Mouse (Mus musculus) CH12.LX (cell line): Measurements from ENCODE around the gene Gm20388. TPM values are rescaled to one million over a fixed set of nuclear protein-coding genes. Genes with fewer than 3 reads are reported as not detected.

Experiments
- DNase-seq: peaks from one replicate; pipeline ENCODE4 v3.0.0-alpha.2; 2013; ENCODE audit errors: extremely low read depth
- H3K27ac ChIP-seq: 2 replicates; pipeline ENCODE4 v1.5.1; 2012; ENCODE audit warnings: low read depth, mild to moderate bottlenecking, control low read depth, moderate library complexity; ENCODE audit not compliant: insufficient read depth
- H3K27me3 ChIP-seq: replicated peaks from 2 replicates; pipeline ENCODE3; 2012; ENCODE audit warnings: inconsistent platforms
- H3K36me3 ChIP-seq, 2 experiments: replicated peaks in 1 of 2; 2 replicates each; pipeline versions ENCODE3 to v1.6.1; 2012; ENCODE audit warnings: inconsistent platforms in 1 of 2, low read length in 1 of 2, mild to moderate bottlenecking in 1 of 2, mixed read lengths in 1 of 2, moderate library complexity in 1 of 2; ENCODE audit not compliant: control insufficient read depth in 1 of 2, insufficient read depth in 1 of 2
- H3K4me1 ChIP-seq, 2 experiments: 2 replicates each; pipeline ENCODE4 v1.6.1; 2012; ENCODE audit warnings: inconsistent platforms in 1 of 2, moderate library complexity in 1 of 2; ENCODE audit not compliant: insufficient read depth in 2 of 2, control insufficient read depth in 1 of 2
- H3K4me2 ChIP-seq: 2 replicates; pipeline ENCODE4 v1.6.1; 2012; ENCODE audit warnings: low read depth, mild to moderate bottlenecking, control low read depth; ENCODE audit not compliant: poor library complexity, insufficient read depth, severe bottlenecking
- H3K4me3 ChIP-seq, 3 experiments: fragments of 150-350 bp in 1 of 3; sonication (generic) in 1 of 3; replicated peaks in 1 of 3; 2 replicates each; pipeline versions ENCODE3 to v1.5.1; 2011 to 2012; ENCODE audit warnings: low read depth in 2 of 3, low read length in 2 of 3, mild to moderate bottlenecking in 2 of 3, moderate library complexity in 2 of 3, control low read depth in 1 of 3, improper control_type of control experiment in 1 of 3, inconsistent platforms in 1 of 3, mixed read lengths in 1 of 3; ENCODE audit not compliant: poor library complexity in 1 of 3
- H3K79me2 ChIP-seq: replicated peaks from 2 replicates; pipeline ENCODE4 v1.6.1; 2012; ENCODE audit warnings: mild to moderate bottlenecking, moderate library complexity; ENCODE audit not compliant: control insufficient read depth, poor library complexity, insufficient read depth, severe bottlenecking; ENCODE audit errors: extremely low read depth
- H3K9ac ChIP-seq: 2 replicates; pipeline ENCODE4 v1.6.1; 2012; ENCODE audit warnings: low read depth, mild to moderate bottlenecking, control low read depth, moderate library complexity; ENCODE audit not compliant: insufficient read depth
- H3K9me3 ChIP-seq: replicated peaks from 2 replicates; pipeline ENCODE3; 2012; ENCODE audit warnings: low read length, inconsistent platforms, mixed read lengths
- BHLHE40 ChIP-seq: IDR thresholded peaks from 2 replicates; pipeline ENCODE4 v1.6.1; 2011; ENCODE audit warnings: mild to moderate bottlenecking, low read depth, low read length, improper control_type of control experiment
- CHD1 ChIP-seq: IDR thresholded peaks from 2 replicates; pipeline ENCODE4 v1.6.1; 2012; ENCODE audit warnings: low read depth, low read length, improper control_type of control experiment, inconsistent platforms
- E2F4 ChIP-seq: IDR thresholded peaks from 2 replicates; pipeline ENCODE4 v1.6.1; 2011; ENCODE audit warnings: low read depth, low read length, improper control_type of control experiment; ENCODE audit not compliant: insufficient replicate concordance
- EP300 ChIP-seq: IDR thresholded peaks from 2 replicates; pipeline ENCODE4 v1.6.1; 2011; ENCODE audit warnings: low read length, improper control_type of control experiment
- JUN ChIP-seq: IDR thresholded peaks from 2 replicates; pipeline ENCODE4 v1.6.1; 2011; ENCODE audit warnings: low read depth, mild to moderate bottlenecking, low read length, improper control_type of control experiment, moderate library complexity; ENCODE audit not compliant: insufficient read depth
- KAT2A ChIP-seq: IDR thresholded peaks from 2 replicates; pipeline ENCODE4 v1.6.1; 2012; ENCODE audit warnings: low read length, improper control_type of control experiment, inconsistent platforms; ENCODE audit not compliant: insufficient replicate concordance
- MAFK ChIP-seq: IDR thresholded peaks from 2 replicates; pipeline ENCODE4 v1.6.1; 2011; ENCODE audit warnings: low read length, improper control_type of control experiment; ENCODE audit not compliant: insufficient replicate concordance
- MAX ChIP-seq: IDR thresholded peaks from 2 replicates; pipeline ENCODE4 v1.6.1; 2011; ENCODE audit warnings: low read length, improper control_type of control experiment
- MAZ ChIP-seq: IDR thresholded peaks from 2 replicates; pipeline ENCODE4 v1.6.1; 2012; ENCODE audit warnings: low read depth, mild to moderate bottlenecking, inconsistent platforms, low read length, improper control_type of control experiment, moderate library complexity
- NELFE ChIP-seq: IDR thresholded peaks from 2 replicates; pipeline ENCODE4 v1.6.1; 2011; ENCODE audit warnings: low read depth, low read length, improper control_type of control experiment
- PAX5 ChIP-seq: IDR thresholded peaks from 2 replicates; pipeline ENCODE4 v1.6.1; 2012; ENCODE audit warnings: low read length, inconsistent platforms, mixed read lengths
- POLR2A ChIP-seq: IDR thresholded peaks from 2 replicates; pipeline ENCODE4 v1.6.1; 2011; ENCODE audit warnings: low read depth, mild to moderate bottlenecking, improper control_type of control experiment, low read length
- POLR2AphosphoS2 ChIP-seq: IDR thresholded peaks from 2 replicates; pipeline ENCODE4 v1.6.1; 2011; ENCODE audit warnings: low read depth, low read length, improper control_type of control experiment
- SMC3 ChIP-seq: IDR thresholded peaks from 2 replicates; pipeline ENCODE4 v1.6.1; 2011; ENCODE audit warnings: low read depth, low read length, improper control_type of control experiment
- TCF12 ChIP-seq: IDR thresholded peaks from 2 replicates; pipeline ENCODE4 v1.6.1; 2014; ENCODE audit warnings: low read depth, mild to moderate bottlenecking, inconsistent platforms, low read length, improper control_type of control experiment
- UBTF ChIP-seq: IDR thresholded peaks from 2 replicates; pipeline ENCODE4 v1.6.1; 2012; ENCODE audit warnings: low read depth, mild to moderate bottlenecking, inconsistent platforms, low read length, improper control_type of control experiment, moderate library complexity
- USF2 ChIP-seq: conservative IDR thresholded peaks from 2 replicates; pipeline ENCODE4 v1.6.1; 2011; ENCODE audit warnings: low read depth, low read length, improper control_type of control experiment
- ZKSCAN1 ChIP-seq: IDR thresholded peaks from 2 replicates; pipeline ENCODE4 v1.6.1; 2012; ENCODE audit warnings: low read depth, inconsistent platforms, low read length, improper control_type of control experiment, borderline replicate concordance
- ZMIZ1 ChIP-seq: IDR thresholded peaks from 2 replicates; pipeline ENCODE4 v1.6.1; 2012; ENCODE audit warnings: low read depth, mild to moderate bottlenecking, inconsistent platforms, low read length, improper control_type of control experiment
- dilution Hi-C: fragments of 300-500 bp; cut with MboI; formaldehyde crosslinking; loops from 2 replicates; pipeline ENCODE4 v1.14.3; 2020; ENCODE audit warnings: low sequenced_read_pairs; ENCODE audit not compliant: extremely low pct_unique_long_range_greater_than_20kb, extremely low pct_ligation_motif_present
- in situ Hi-C: fragments of 300-500 bp; cut with MboI; formaldehyde crosslinking; loops from 3 replicates; pipeline ENCODE4 v1.14.3; 2019; ENCODE audit warnings: low sequenced_read_pairs, low pct_ligation_motif_present, low pct_unique_long_range_greater_than_20kb, mixed read lengths
- polyA plus RNA-seq: library from polyadenylated mRNA; unstranded; fragments of >175 nt; gene quantifications from 2 replicates; pipeline ENCODE4 v1.2.1, GENCODE M21; 2012; ENCODE audit warnings: low read depth; ENCODE audit not compliant: insufficient read length
- total RNA-seq, 2 experiments: library from RNA; depleted of rRNA; stranded (reverse); fragments of 300-350 nt in 1 of 2; fragments of >200 nt in 1 of 2; gene quantifications; 2 replicates each; pipeline ENCODE4 v1.2.3; 2012 to 2014

The Gm20388 gene
- total and polyA plus RNA-seq, 3 experiments: 14.8 to 26.3 (median 22.2) TPM

GRCm38 (mm10) chr8:124056832-124057655, 4146.4 kb downstream of the Gm20388 start:
- H3K27ac ChIP-seq: no peak overlapping the region
- H3K4me2 ChIP-seq: no peak overlapping the region
- H3K79me2 ChIP-seq: no peaks in the 10 kb centered on the region
- in situ Hi-C loops: no loop called here
- DNase-seq: no peak
- dilution Hi-C loops: no loop called here
- no peaks in the 10 kb centered on the region for H3K27me3 ChIP-seq
- peaks cover 0 to 21% of the 10 kb centered on the region in 2 experiments for H3K36me3 ChIP-seq
- H3K9ac ChIP-seq: no peak overlapping the region
- no peaks in the 10 kb centered on the region for H3K9me3 ChIP-seq
- TF ChIP-seq MAFK (no peak), BHLHE40 (no peak), TCF12 (no peak), MAX (no peak), ZMIZ1 (no peak), POLR2AphosphoS2 (no peak), MAZ (no peak)
- no peak overlapping the region for H3K4me3 ChIP-seq
- peaks cover 2 to 15% of the 10 kb centered on the region in 2 experiments; a peak in 2 of 4 replicates for H3K4me1 ChIP-seq

- in situ Hi-C loops: no loop called here
- H3K9me3 ChIP-seq: no peaks in the 10 kb centered on the region
- H3K4me2 ChIP-seq: no peak overlapping the region
- dilution Hi-C loops: no loop called here
- H3K27me3 ChIP-seq: no peaks in the 10 kb centered on the region
- H3K79me2 ChIP-seq: no peaks in the 10 kb centered on the region
- no peaks in the 10 kb centered on the region for H3K36me3 ChIP-seq
- H3K4me3 ChIP-seq: no peak overlapping the region
- no peak overlapping the region for H3K27ac ChIP-seq
- peaks cover 0 to 19% of the 10 kb centered on the region in 2 experiments; a peak in 2 of 4 replicates for H3K4me1 ChIP-seq
- no peak for DNase-seq
- no peak overlapping the region for H3K9ac ChIP-seq
- TF ChIP-seq ZKSCAN1 (no peak), USF2 (no peak), POLR2AphosphoS2 (no peak), SMC3 (no peak), E2F4 (no peak), ZMIZ1 (no peak), CHD1 (no peak), EP300 (no peak), PAX5 (no peak), MAZ (no peak), POLR2A (no peak), KAT2A (no peak), UBTF (no peak), JUN (no peak), NELFE (no peak)
- TF ChIP-seq, all 38 proteins: peak for 0
Observed at GRCm38 (mm10) chr8:124066325-124067058, 4155.9 kb downstream of the Gm20388 start.
